Mouse (Mus musculus): ENCODE results near the gene Ifi205. TPM values are rescaled to one million over a fixed set of nuclear protein-coding genes. Genes with fewer than 3 reads are reported as not detected.
"Not testable (repeated sequence)": the region's sequence is repeated elsewhere in the genome, so short reads cannot be mapped to it uniquely, and the experiment has no call there.

Ifi205 gene
- total RNA-seq, 2 experiments from 2014 or later: 1.3 TPM; not detected in 1

DNA sequence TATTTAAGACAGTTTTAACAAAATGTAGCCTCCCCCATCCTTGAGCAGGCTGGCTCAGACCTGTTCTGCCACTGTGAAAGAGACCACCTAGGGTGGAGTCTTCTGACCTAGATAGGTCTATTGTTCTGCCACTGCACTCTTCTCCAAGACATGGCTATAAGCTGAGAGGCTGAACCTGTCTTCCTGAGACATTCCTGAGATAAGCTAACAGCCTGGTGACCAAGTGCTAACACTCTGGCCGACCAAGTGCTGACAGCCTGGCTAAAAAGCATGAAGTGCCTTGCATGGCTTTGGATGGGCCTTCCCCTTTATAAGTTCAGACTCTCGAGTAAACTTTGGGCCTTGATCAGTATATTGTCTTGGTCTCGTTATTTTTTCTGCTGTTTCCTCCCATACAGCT is 50.6 kb downstream of the Ifi205 start:
- not testable (repeated sequence) for ATAC-seq (replicated peaks; ENCODE audit: low FRiP score, poor library complexity, severe bottlenecking)

DNA sequence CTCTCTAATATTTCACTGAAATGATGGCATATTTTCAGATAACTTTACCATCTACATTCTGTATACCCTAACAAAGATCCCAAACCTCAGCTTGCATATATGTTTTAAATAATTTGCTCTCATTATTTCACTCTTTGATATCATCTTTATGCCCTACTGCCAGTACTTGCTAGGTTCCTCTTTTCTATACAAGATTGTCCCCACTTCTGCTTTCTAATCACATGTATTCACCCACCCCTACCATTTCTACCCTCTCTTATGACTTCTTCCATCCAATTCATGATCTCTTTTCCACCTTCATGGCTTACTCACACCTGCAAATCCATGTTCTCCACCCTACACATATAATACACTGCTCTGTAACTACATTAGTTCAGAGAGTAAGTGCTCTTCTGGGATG is 54.0 kb downstream of the Ifi205 start:
- ATAC-seq (replicated peaks; ENCODE audit: low FRiP score, poor library complexity, severe bottlenecking): no peak

DNA sequence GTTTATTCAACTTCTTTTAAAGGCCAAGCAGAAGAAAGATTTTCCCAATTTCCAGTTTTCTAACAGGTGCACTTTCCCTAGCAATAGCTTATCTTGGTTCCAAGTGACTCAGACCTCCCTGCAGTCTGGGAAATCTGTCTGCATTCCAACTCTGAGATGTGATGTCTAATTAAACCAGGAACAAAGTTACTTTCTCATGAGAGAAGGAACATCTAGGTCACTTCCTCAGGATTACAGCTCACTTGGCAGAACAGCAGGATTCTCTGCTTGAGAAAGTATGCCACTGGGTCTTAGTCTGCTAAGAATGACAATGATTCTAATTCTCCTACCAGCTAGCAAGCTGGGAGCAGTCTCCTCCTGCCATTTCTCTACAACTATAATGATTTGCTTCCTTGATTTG is 58.5 kb downstream of the Ifi205 start:
- no peak for ATAC-seq (replicated peaks; ENCODE audit: low FRiP score, poor library complexity, severe bottlenecking)

Other genes with a start within 250 kb of the Ifi205 start
- gene Ifi211, start 118.8 kb downstream of the Ifi205 start, total RNA-seq (2015; ENCODE audit: low replicate concordance): 5.0 and 16.3 TPM in 2 replicates
- 2.7 and 5.3 TPM in 2 replicates for gene Ifi211, start 118.8 kb downstream of the Ifi205 start, total RNA-seq (2017; ENCODE audit: low replicate concordance)
- gene Mndal, start 89.3 kb downstream of the Ifi205 start, total RNA-seq (2015; ENCODE audit: low replicate concordance): 54.8 and 103 TPM in 2 replicates
- gene Mndal, start 89.3 kb downstream of the Ifi205 start, total RNA-seq (2017; ENCODE audit: low replicate concordance): 12.8 and 34.0 TPM in 2 replicates
- 25.2 and 30.6 TPM in 2 replicates for gene Ifi203, start 89.1 kb downstream of the Ifi205 start, total RNA-seq (2015; ENCODE audit: low replicate concordance)
- gene Ifi203, start 89.1 kb downstream of the Ifi205 start, total RNA-seq (2017; ENCODE audit: low replicate concordance): 7.5 and 8.6 TPM in 2 replicates
- not detected in 2 replicates for gene Ifi202b, start 49.1 kb downstream of the Ifi205 start, total RNA-seq (2015; ENCODE audit: low replicate concordance)
- not detected in 2 replicates for gene Ifi202b, start 49.1 kb downstream of the Ifi205 start, total RNA-seq (2017; ENCODE audit: low replicate concordance)
- not detected in 2 replicates for gene Olfr433, start 8.9 kb upstream of the Ifi205 start, total RNA-seq (2015; ENCODE audit: low replicate concordance)
- gene Olfr433, start 8.9 kb upstream of the Ifi205 start, total RNA-seq (2017; ENCODE audit: low replicate concordance): not detected in 2 replicates
- not detected in 2 replicates for gene Olfr432, start 17.4 kb upstream of the Ifi205 start, total RNA-seq (2015; ENCODE audit: low replicate concordance)
- gene Olfr432, start 17.4 kb upstream of the Ifi205 start, total RNA-seq (2017; ENCODE audit: low replicate concordance): not detected in 2 replicates
- not detected in 2 replicates for gene Olfr430, start 34.8 kb upstream of the Ifi205 start, total RNA-seq (2015; ENCODE audit: low replicate concordance)
- not detected in 2 replicates for gene Olfr430, start 34.8 kb upstream of the Ifi205 start, total RNA-seq (2017; ENCODE audit: low replicate concordance)
- not detected in 2 replicates for gene Olfr429, start 52.5 kb upstream of the Ifi205 start, total RNA-seq (2015; ENCODE audit: low replicate concordance)
- gene Olfr429, start 52.5 kb upstream of the Ifi205 start, total RNA-seq (2017; ENCODE audit: low replicate concordance): not detected in 2 replicates
- gene Olfr427, start 65.1 kb upstream of the Ifi205 start, total RNA-seq (2015; ENCODE audit: low replicate concordance): not detected in 2 replicates
- gene Olfr427, start 65.1 kb upstream of the Ifi205 start, total RNA-seq (2017; ENCODE audit: low replicate concordance): not detected in 2 replicates
- 0.36 and 2.5 TPM in 2 replicates for gene Olfr231, start 89.4 kb upstream of the Ifi205 start, total RNA-seq (2015; ENCODE audit: low replicate concordance)
- gene Olfr231, start 89.4 kb upstream of the Ifi205 start, total RNA-seq (2017; ENCODE audit: low replicate concordance): 1.2 and 3.5 TPM in 2 replicates
- not detected in 2 replicates for gene Olfr424, start 99.7 kb upstream of the Ifi205 start, total RNA-seq (2015; ENCODE audit: low replicate concordance)
- not detected in 2 replicates for gene Olfr424, start 99.7 kb upstream of the Ifi205 start, total RNA-seq (2017; ENCODE audit: low replicate concordance)
- not detected in 2 replicates for gene Olfr420, start 123.8 kb upstream of the Ifi205 start, total RNA-seq (2015; ENCODE audit: low replicate concordance)
- 0.77 TPM in 1 of 2 replicates, not detected in the other for gene Olfr420, start 123.8 kb upstream of the Ifi205 start, total RNA-seq (2017; ENCODE audit: low replicate concordance)
- 506 and 527 TPM in 2 replicates for gene Spta1, start 141.0 kb upstream of the Ifi205 start, total RNA-seq (2015; ENCODE audit: low replicate concordance)
- gene Spta1, start 141.0 kb upstream of the Ifi205 start, total RNA-seq (2017; ENCODE audit: low replicate concordance): 1,343 and 1,534 TPM in 2 replicates
- gene Olfr419, start 220.3 kb upstream of the Ifi205 start, total RNA-seq (2015; ENCODE audit: low replicate concordance): not detected in 2 replicates
- gene Olfr419, start 220.3 kb upstream of the Ifi205 start, total RNA-seq (2017; ENCODE audit: low replicate concordance): 0.90 and 1.7 TPM in 2 replicates